Mouse (Mus musculus) midbrain, embryonic 15.5 days (tissue): ENCODE data around the gene Tcf12. TPM values are rescaled to one million over a fixed set of nuclear protein-coding genes. Genes with fewer than 3 reads are reported as not detected.
A peak's percentile ranks its signal among the peaks of the same experiment; 100 is the strongest.

Source experiments
- ATAC-seq: fragments of 200-750 bp; cut with Nextera tagmentation; replicated peaks from 2 replicates; pipeline ENCODE4 v1.8.0; 2017; ENCODE audit warnings: moderate TSS enrichment
- H3K27ac ChIP-seq: fragments of 300-500 bp; sonication (generic); 2 replicates; pipeline ENCODE4 v1.5.1; 2015; ENCODE audit warnings: mild to moderate bottlenecking, inconsistent platforms
- H3K27me3 ChIP-seq: fragments of 300-500 bp; sonication (generic); replicated peaks from 2 replicates; pipeline ENCODE4 v1.6.1; 2015; ENCODE audit warnings: inconsistent platforms
- H3K36me3 ChIP-seq: fragments of 300-500 bp; sonication (generic); replicated peaks from 2 replicates; pipeline ENCODE4 v1.6.1; 2015; ENCODE audit warnings: inconsistent platforms
- H3K4me1 ChIP-seq: fragments of 300-500 bp; sonication (generic); 2 replicates; pipeline ENCODE4 v1.6.1; 2015; ENCODE audit warnings: inconsistent platforms
- H3K4me2 ChIP-seq: fragments of 300-500 bp; sonication (generic); 2 replicates; pipeline ENCODE4 v1.6.1; 2015; ENCODE audit warnings: inconsistent platforms, mild to moderate bottlenecking, moderate library complexity
- H3K4me3 ChIP-seq: fragments of 300-500 bp; sonication (generic); 2 replicates; pipeline ENCODE4 v1.5.1; 2015; ENCODE audit warnings: mild to moderate bottlenecking, inconsistent platforms
- H3K9ac ChIP-seq: fragments of 300-500 bp; sonication (generic); 2 replicates; pipeline ENCODE4 v1.6.1; 2015; ENCODE audit warnings: mild to moderate bottlenecking, inconsistent platforms
- H3K9me3 ChIP-seq: fragments of 300-500 bp; sonication (generic); 2 replicates; pipeline ENCODE4 v1.6.1; 2016; ENCODE audit warnings: inconsistent platforms
- WGBS: fragments of 180-500 bp; shearing (Covaris S2); methylation state at CpG from one replicate; pipeline ENCODE4 v1.1.7; 2015; ENCODE audit warnings: mixed read lengths; 5-methylcytosine and 5-hydroxymethylcytosine counted together
- polyA plus RNA-seq: library from polyadenylated mRNA; unstranded; fragments of >200 nt; fragmentation: Nextera tagmentation; extraction: Ambion mirVana; gene quantifications from 2 replicates; pipeline ENCODE4 v1.2.1, GENCODE M21; 2015

Tcf12 gene
- polyA plus RNA-seq, 1 experiment from 2014 or later: 59.9 TPM

DNA sequence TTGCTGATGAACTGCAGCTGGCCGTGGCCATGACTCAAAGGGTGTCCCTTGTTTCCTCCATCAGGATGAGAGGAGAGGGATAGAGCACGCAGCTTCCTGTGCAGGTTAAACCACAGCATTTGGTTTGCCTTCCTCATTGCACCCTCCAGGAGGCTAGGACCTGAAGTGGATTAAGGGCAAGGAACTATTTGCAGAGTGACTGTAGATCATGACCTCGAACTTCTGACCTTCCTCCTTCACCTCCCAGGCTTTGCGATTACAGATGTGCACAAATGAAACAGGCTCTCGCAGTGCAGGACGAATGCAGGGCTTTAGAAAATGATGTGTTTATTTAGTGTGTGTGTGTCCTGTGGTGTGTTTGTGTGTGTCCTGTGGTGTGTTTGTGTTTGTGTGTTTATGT, 282.5 kb downstream of the Tcf12 start:
- ATAC-seq: no peak
- Histone ChIP-seq H3K9me3 (no peaks in the 10 kb centered on the region), H3K4me3 (no peak overlapping the region), H3K36me3 (no peaks in the 10 kb centered on the region), H3K9ac (no peak overlapping the region), H3K27me3 (no peaks in the 10 kb centered on the region), H3K4me1 (no peaks in the 10 kb centered on the region), H3K27ac (no peak overlapping the region), H3K4me2 (no peak overlapping the region)
- WGBS: 73% methylated on average over 6 of the region's 6 CpGs

DNA sequence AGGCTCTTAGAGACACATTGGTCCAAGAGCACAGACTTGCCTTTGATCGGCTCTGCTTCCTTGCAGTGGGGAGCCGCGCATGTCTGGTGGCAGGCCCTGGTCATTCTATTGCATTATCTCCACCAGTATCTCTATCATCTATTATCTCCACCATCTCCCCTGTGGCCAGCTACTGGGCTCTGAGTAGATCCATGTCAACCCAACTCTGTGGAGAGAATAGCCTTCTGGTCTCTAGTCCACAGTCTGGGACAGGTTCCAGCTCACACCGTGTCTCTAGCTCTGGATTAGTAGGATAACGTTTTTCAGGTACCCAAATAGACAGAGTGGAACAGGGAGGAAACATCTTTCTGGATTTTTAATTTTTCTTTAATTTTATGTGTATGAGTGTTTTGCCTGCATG, 284.3 kb downstream of the Tcf12 start:
- 91% methylated on average over 5 of the region's 5 CpGs for WGBS
- no peak overlapping the region for H3K4me3 ChIP-seq
- no peaks in the 10 kb centered on the region for H3K27me3 ChIP-seq
- no peak overlapping the region for H3K27ac ChIP-seq
- no peaks in the 10 kb centered on the region for H3K9me3 ChIP-seq
- no peak for ATAC-seq
- no peaks in the 10 kb centered on the region for H3K4me1 ChIP-seq
- no peaks in the 10 kb centered on the region for H3K36me3 ChIP-seq
- no peak overlapping the region for H3K9ac ChIP-seq
- no peak overlapping the region for H3K4me2 ChIP-seq

DNA sequence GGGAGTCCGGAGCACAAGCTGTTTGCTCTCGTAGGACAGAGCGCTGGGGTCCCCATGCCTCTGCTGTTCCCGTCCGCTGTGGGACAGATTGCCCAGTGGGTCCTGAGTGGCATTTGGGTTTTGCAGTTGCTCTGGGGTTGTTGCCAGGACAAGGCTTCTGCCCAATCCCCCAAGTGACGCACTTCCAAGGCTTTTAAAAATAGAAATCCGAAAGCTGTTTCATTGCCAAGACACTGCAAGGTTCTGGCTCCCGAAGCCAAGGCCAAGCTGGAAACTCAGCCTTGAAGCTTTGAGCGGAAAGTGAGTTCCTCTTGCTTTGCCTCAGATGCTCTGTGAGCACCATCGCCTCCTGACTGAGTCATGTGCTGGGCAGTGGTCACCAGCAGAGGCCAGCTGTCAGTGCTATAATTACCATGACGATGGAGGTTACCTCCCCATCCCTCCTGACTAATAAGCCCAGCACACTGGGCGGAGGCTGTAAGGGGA, 285.6 kb downstream of the Tcf12 start:
- H3K27ac ChIP-seq: peak overlapping the region; percentile 30; the same call in 1 of the 2 replicates
- H3K27me3 ChIP-seq: no peaks in the 10 kb centered on the region
- H3K9me3 ChIP-seq: no peaks in the 10 kb centered on the region
- no peaks in the 10 kb centered on the region for H3K4me1 ChIP-seq
- H3K9ac ChIP-seq: no peak overlapping the region
- no peak for ATAC-seq
- no peaks in the 10 kb centered on the region for H3K36me3 ChIP-seq
- WGBS: 75% methylated on average over 12 of the region's 12 CpGs
- no peak overlapping the region for H3K4me2 ChIP-seq
- no peak overlapping the region for H3K4me3 ChIP-seq

DNA sequence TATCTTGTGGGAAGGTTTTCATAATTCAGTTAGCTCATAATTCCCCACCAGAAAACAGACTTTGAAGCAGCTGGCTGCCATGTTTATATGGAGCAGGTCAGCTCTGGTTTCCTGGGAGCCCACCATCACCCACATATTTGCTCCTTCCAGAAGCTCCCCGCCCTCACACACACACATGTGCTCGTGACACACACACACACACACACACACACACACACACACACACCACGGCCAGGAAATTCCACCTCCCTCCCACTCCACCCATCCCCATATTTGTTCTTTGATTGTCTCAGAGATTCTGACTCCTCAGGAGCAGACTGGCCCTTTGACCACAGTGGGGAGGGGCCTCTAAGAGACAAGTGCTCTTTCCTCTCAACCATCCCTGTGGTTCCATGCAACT, 289.7 kb downstream of the Tcf12 start:
- H3K4me1 ChIP-seq: no peaks in the 10 kb centered on the region
- H3K36me3 ChIP-seq: no peaks in the 10 kb centered on the region
- H3K4me3 ChIP-seq: no peak overlapping the region
- H3K4me2 ChIP-seq: no peak overlapping the region
- no peaks in the 10 kb centered on the region for H3K27me3 ChIP-seq
- ATAC-seq: no peak
- no peaks in the 10 kb centered on the region for H3K9me3 ChIP-seq
- no peak overlapping the region for H3K27ac ChIP-seq
- no peak overlapping the region for H3K9ac ChIP-seq
- 91% methylated on average over 3 of the region's 3 CpGs for WGBS

DNA sequence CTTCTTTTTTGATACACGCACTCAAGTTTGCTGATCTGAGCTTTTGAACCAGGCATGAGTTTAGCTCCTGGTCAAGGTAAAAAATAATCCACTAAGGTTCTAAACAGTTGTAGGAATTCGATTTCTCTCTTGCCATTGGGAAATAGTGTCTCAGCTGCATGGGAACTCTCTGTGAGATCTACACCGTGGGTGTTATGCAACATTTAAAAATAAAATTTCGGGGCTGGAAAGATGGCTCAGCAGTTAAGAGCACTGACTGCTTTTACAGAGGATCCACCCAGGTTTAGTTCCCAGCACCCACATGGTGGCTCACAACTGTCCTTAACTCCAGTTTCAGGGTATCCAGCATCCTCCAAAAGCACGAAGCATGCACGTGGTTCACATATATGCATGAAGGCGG, 293.2 kb downstream of the Tcf12 start:
- no peak overlapping the region for H3K9ac ChIP-seq
- H3K4me1 ChIP-seq: no peaks in the 10 kb centered on the region
- no peak for ATAC-seq
- H3K27ac ChIP-seq: no peak overlapping the region
- no peaks in the 10 kb centered on the region for H3K27me3 ChIP-seq
- H3K4me2 ChIP-seq: no peak overlapping the region
- no peaks in the 10 kb centered on the region for H3K36me3 ChIP-seq
- 94% methylated on average over 7 of the region's 7 CpGs for WGBS
- no peak overlapping the region for H3K4me3 ChIP-seq
- no peaks in the 10 kb centered on the region for H3K9me3 ChIP-seq

DNA sequence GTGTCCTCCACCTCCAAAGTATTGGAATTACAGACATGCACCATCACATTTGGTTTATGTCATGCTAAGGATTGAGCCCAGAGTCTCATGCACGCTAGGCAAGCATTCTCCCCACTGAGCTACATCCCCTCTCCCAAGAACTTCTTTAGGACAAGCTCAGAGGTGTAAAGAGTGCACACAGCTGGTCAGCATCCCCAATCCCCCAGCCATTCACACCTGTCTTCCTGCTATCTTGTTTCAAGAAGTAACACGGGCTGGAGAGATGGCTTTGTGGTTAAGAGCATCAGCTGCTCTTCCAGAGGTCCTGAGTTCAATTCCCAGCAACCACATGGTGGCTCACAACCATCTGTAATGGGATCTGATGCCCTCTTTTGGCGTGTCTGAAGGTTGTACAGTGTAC, 295.6 kb downstream of the Tcf12 start:
- WGBS: 72% methylated on average over 3 of the region's 3 CpGs
- Histone ChIP-seq H3K36me3 (no peaks in the 10 kb centered on the region), H3K9me3 (no peaks in the 10 kb centered on the region), H3K9ac (no peak overlapping the region), H3K4me2 (no peak overlapping the region), H3K4me3 (no peak overlapping the region), H3K27ac (no peak overlapping the region), H3K4me1 (no peaks in the 10 kb centered on the region), H3K27me3 (no peaks in the 10 kb centered on the region)
- ATAC-seq: no peak

DNA sequence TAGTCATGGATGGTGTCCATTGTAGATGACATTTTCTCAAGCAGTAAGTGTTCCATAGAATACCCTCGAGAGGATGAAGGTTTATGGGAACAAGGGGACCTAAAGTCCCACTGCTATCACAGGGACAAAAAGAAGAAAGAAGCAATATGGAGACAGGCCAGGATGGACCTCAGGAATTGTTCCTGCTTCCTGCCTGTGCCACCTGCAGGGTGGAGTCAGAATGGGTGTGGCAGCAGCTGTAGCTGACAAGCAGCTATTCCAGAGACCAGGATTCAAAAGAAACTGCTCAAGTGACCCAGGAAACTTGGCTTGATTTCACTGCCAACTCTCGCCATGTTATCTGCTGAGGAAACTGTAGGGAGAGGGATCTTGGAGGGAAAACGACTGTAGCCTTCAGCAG, 298.1 kb downstream of the Tcf12 start:
- WGBS: 86% methylated on average over 3 of the region's 3 CpGs
- Histone ChIP-seq H3K4me3 (no peak overlapping the region), H3K4me1 (no peaks in the 10 kb centered on the region), H3K9ac (no peak overlapping the region), H3K9me3 (no peaks in the 10 kb centered on the region), H3K27ac (no peak overlapping the region), H3K36me3 (no peaks in the 10 kb centered on the region), H3K4me2 (no peak overlapping the region), H3K27me3 (no peaks in the 10 kb centered on the region)
- ATAC-seq: no peak

DNA sequence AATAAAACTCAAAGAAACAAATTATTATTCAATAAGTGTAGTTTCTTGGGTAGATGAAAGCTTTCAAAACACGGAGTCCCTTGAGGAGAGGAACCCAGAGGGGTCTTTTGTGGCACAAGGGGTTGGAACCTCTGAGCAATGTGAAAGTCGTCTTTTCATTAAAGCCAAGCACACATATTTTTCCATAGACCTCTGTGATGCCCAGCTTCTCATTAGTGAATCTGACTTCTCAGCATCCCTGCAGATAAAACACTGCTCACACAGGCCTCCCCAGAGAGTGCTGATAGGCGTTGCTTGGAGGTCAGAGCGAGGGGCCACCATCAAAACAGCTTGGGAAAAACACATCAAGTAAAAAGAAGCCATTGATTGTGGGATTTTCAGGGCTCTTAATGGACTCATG, 298.8 kb downstream of the Tcf12 start:
- no peaks in the 10 kb centered on the region for H3K9me3 ChIP-seq
- no peak overlapping the region for H3K4me2 ChIP-seq
- no peaks in the 10 kb centered on the region for H3K4me1 ChIP-seq
- ATAC-seq: no peak; the same call in 1 of the 2 replicates
- WGBS: 46% methylated on average over 4 of the region's 4 CpGs
- no peaks in the 10 kb centered on the region for H3K36me3 ChIP-seq
- no peak overlapping the region for H3K9ac ChIP-seq
- no peak overlapping the region for H3K27ac ChIP-seq
- H3K27me3 ChIP-seq: no peaks in the 10 kb centered on the region
- no peak overlapping the region for H3K4me3 ChIP-seq

DNA sequence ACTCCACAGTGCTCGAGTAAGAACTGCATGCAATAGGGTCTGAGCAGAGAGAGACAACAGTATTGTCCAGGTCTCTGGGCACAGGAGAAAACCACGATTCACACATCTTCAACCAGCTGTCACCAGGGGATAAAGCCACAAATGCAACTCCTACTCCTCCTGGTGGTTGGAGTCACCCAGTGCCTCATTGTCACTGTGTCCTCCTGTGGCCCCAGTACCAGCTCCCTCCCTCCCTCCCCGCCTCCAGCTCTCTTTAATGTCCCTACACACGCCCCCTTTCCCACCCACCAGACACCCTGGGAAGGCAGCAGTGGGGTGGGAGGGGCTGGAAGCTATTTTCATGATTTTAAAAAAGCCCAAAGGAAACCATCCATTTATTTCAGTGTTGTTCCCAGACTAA, 299.3 kb downstream of the Tcf12 start:
- no peak overlapping the region for H3K4me3 ChIP-seq
- no peak for ATAC-seq
- no peaks in the 10 kb centered on the region for H3K27me3 ChIP-seq
- no peak overlapping the region for H3K4me2 ChIP-seq
- H3K27ac ChIP-seq: no peak overlapping the region
- H3K4me1 ChIP-seq: no peaks in the 10 kb centered on the region
- 33% methylated on average over 4 of the region's 4 CpGs for WGBS
- H3K9ac ChIP-seq: no peak overlapping the region
- no peaks in the 10 kb centered on the region for H3K36me3 ChIP-seq
- H3K9me3 ChIP-seq: no peaks in the 10 kb centered on the region

DNA sequence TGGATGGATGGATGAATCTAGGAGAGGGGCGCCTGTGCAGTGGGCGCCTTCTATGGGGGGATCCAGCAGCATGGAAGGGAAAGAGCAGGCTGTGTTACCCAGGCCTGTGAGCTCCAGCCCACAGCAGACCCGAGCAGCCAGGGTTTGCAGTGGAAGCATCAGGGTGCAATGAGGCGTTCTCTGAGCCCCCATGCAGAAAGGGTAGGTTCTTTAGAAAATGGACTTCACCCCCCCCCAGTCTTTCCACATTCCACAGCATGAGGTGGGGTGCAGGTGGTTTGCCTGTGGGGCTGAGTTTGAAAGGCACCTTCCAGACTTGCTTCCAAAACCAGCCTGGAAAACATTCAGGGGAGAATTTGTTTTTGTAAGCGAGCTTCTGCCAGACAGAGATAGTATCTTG, 300.3 kb downstream of the Tcf12 start:
- Histone ChIP-seq H3K27me3 (no peaks in the 10 kb centered on the region), H3K4me3 (no peak overlapping the region), H3K4me1 (no peaks in the 10 kb centered on the region), H3K9ac (no peak overlapping the region), H3K4me2 (no peak overlapping the region), H3K9me3 (no peaks in the 10 kb centered on the region), H3K36me3 (no peaks in the 10 kb centered on the region), H3K27ac (no peak overlapping the region)
- no peak for ATAC-seq
- 77% methylated on average over 5 of the region's 5 CpGs for WGBS

DNA sequence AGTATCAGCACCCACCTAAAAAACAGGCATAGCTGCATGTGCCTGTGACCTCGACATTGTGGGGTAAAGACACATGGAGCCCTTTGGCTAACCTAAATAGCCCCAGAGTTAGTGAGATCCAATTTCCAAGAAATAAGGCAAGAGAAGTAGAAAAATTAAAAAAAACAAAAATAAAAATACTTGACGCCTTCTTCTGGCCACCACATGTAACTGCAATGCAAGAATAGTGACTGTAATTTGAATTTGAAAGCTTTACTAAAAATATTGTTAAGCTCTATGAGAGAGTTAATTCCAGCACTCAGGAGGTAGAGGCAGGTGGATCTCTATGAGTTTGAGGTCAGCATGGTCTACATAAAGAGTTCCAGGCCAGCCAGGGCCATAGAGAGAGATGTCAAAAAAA, 300.9 kb downstream of the Tcf12 start:
- Histone ChIP-seq H3K4me3 (no peak overlapping the region), H3K4me2 (no peak overlapping the region), H3K4me1 (no peaks in the 10 kb centered on the region), H3K9me3 (no peaks in the 10 kb centered on the region), H3K27ac (no peak overlapping the region), H3K36me3 (no peaks in the 10 kb centered on the region), H3K9ac (no peak overlapping the region), H3K27me3 (no peaks in the 10 kb centered on the region)
- WGBS: 82% methylated on average over 2 of the region's 2 CpGs
- ATAC-seq: no peak

DNA sequence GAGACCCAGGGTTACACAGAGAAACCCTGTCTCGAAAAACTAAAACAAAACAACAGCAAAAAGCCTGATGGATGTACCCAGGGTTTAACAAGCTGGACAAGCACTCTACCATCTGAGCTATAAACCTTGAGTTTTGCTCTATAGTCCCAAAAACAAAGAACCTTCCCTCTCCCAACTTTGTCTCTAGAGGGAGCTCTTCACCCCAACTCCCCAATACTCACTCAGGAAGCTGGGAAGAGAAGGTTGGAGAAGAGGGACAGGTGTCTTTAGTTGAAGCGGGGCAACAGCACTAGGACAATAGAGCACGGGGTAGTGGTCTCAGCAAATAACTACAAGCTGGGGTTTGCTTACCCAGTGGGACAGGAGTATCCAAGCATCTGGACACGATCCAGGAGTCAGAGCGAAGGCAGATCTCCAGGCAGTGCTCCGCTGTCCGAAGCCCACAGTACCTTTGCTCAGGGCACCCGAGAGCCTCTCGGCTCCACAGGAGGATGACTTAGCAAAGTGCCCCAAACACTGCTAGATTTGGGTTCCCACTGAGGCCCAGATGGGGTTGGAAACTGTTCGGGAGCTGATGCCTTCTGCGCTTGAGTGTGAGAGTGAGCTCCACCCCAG, 302.9 kb downstream of the Tcf12 start:
- ATAC-seq: no peak
- H3K9ac ChIP-seq: no peak overlapping the region
- no peaks in the 10 kb centered on the region for H3K4me1 ChIP-seq
- no peak overlapping the region for H3K27ac ChIP-seq
- no peaks in the 10 kb centered on the region for H3K36me3 ChIP-seq
- H3K4me2 ChIP-seq: peak overlapping the region; percentile 20; the same call in 1 of the 2 replicates
- 42% methylated on average over 11 of the region's 11 CpGs for WGBS
- H3K9me3 ChIP-seq: no peaks in the 10 kb centered on the region
- no peak overlapping the region for H3K4me3 ChIP-seq
- H3K27me3 ChIP-seq: no peaks in the 10 kb centered on the region

DNA sequence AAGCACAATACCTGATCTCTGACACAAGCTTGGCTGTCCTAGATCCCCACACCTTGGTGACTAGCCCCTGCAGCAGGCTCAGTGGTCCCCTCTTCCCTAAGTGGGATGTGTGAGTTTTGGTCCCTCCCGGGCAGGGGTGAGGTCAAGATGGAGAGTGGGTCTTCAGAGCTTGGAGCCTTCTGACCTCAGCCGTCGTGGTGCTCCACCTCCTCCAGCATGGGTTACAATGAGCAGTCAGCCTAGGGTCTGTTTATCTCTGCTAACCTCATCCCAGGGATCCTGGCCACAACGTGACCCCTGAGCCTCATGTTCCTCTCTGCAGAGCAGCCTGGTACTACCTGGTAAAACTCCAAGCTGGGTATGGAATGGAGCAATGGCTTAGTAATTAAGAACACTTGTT, 303.9 kb downstream of the Tcf12 start:
- no peaks in the 10 kb centered on the region for H3K36me3 ChIP-seq
- ATAC-seq: no peak
- no peak overlapping the region for H3K27ac ChIP-seq
- no peaks in the 10 kb centered on the region for H3K27me3 ChIP-seq
- no peak overlapping the region for H3K4me3 ChIP-seq
- 77% methylated on average over 4 of the region's 4 CpGs for WGBS
- H3K4me2 ChIP-seq: no peak overlapping the region
- H3K9me3 ChIP-seq: no peaks in the 10 kb centered on the region
- no peaks in the 10 kb centered on the region for H3K4me1 ChIP-seq
- H3K9ac ChIP-seq: no peak overlapping the region
